Mouse (Mus musculus) heart, postnatal 0 days (tissue): ENCODE results near the gene Kif5a.

Experiments used
- CTCF ChIP-seq: IDR thresholded peaks from 2 replicates; pipeline ENCODE4 v1.5.1; 2016; ENCODE audit warnings: antibody characterized with exemption, control low read depth, low read depth
- EP300 ChIP-seq: IDR thresholded peaks from 2 replicates; pipeline ENCODE4 v1.6.1; 2016; ENCODE audit warnings: antibody characterized with exemption, low read depth

DNA sequence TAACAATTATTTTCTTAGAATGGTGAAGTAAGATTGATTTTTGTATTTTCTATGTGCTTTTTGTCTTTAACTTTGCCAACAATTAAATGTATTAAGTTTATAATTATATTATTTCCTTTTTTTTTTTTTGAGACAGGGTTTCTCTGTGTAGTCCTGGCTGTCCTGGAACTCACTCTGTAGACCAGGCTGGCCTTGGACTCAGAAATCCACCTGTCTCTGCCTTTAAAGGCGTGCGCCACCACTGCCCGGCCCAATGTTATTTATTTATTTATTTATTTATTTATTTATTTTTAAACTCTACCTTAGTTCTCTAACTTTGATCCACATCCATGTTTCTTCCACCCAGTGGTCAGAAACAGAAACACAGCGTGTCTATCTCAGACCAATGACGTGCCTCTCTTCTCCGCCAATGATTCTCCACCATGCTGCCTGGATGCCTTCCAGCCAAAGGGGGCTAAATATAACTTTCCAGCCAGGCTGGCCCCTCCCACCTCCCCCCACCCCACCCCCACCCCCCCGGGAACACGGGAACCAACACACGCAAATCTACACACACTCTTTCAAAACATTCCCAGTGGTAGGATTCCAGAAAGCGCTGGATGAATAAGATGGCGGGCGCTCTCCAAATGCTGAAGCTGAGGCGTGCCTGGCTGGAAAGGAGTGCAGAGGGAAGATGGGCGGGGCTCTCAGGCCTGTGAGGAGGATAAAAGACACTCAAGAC is 7.4 kb downstream of the Kif5a start:
- TF ChIP-seq CTCF (peak; percentile 15; the same call in 1 of the 2 replicates), EP300 (no peak)
